Mouse (Mus musculus) heart, adult 2 months (tissue): ENCODE measurements around the gene Gfra1. TPM values are rescaled to one million over a fixed set of nuclear protein-coding genes. Genes with fewer than 3 reads are reported as not detected.

Experiments
- DNase-seq, 2 experiments: peaks; one replicate each; pipeline ENCODE4 v3.0.0; 2021
- H3K27ac ChIP-seq: fragments of 200-600 bp; 2 replicates; pipeline ENCODE4 v1.8.1; 2022
- H3K27me3 ChIP-seq: fragments of 200-500 bp; 2 replicates; pipeline ENCODE4 v1.6.1; 2012; ENCODE audit warnings: mild to moderate bottlenecking, low read length, inconsistent platforms, mixed read lengths; ENCODE audit not compliant: control insufficient read depth, insufficient read depth
- H3K36me3 ChIP-seq: fragments of 200-500 bp; 2 replicates; pipeline ENCODE4 v1.6.1; 2012; ENCODE audit warnings: low read length, inconsistent platforms; ENCODE audit not compliant: control insufficient read depth, insufficient read depth
- H3K4me1 ChIP-seq: fragments of 200-500 bp; 2 replicates; pipeline ENCODE4 v1.6.1; 2011; ENCODE audit warnings: low read length; ENCODE audit not compliant: control insufficient read depth, insufficient read depth
- H3K4me3 ChIP-seq: fragments of 200-600 bp; 2 replicates; pipeline ENCODE4 v1.8.1; 2022
- H3K79me2 ChIP-seq: fragments of 200-500 bp; replicated peaks from 2 replicates; pipeline ENCODE4 v1.6.1; 2012; ENCODE audit warnings: mild to moderate bottlenecking, inconsistent platforms, low read length, moderate library complexity, mixed read lengths; ENCODE audit not compliant: control insufficient read depth, insufficient read depth
- H3K9ac ChIP-seq: fragments of 200-500 bp; 2 replicates; pipeline ENCODE4 v1.6.1; 2012; ENCODE audit warnings: low read depth, mild to moderate bottlenecking, control low read depth, inconsistent platforms, low read length, mixed read lengths
- CTCF ChIP-seq: fragments of 200-600 bp; IDR thresholded peaks from 2 replicates; pipeline ENCODE4 v1.8.1; 2022; ENCODE audit warnings: antibody characterized with exemption, mild to moderate bottlenecking, moderate library complexity
- EP300 ChIP-seq: fragments of 200-500 bp; IDR thresholded peaks from 2 replicates; pipeline ENCODE4 v1.6.1; 2011; ENCODE audit warnings: low read depth, low read length, control low read depth; ENCODE audit not compliant: insufficient read depth
- POLR2A ChIP-seq: fragments of 200-500 bp; IDR thresholded peaks from 2 replicates; pipeline ENCODE4 v1.6.1; 2011; ENCODE audit warnings: mild to moderate bottlenecking, low read depth, low read length, control low read depth; ENCODE audit not compliant: insufficient read depth
- WGBS: fragments of 180-500 bp; shearing (Covaris S2); methylation state at CpG from one replicate; pipeline ENCODE4 v1.1.7; 2018; 5-methylcytosine and 5-hydroxymethylcytosine counted together
- intact Hi-C: fragments of 180-260 bp; cut with DNase I; formaldehyde crosslinking; loops from one replicate; pipeline ENCODE4 v1.15.1; 2025
- polyA plus RNA-seq: library from polyadenylated mRNA; depleted of rRNA; stranded (reverse); fragments of >200 nt; gene quantifications from 2 replicates; pipeline ENCODE4 v1.2.3, GENCODE M21; 2012
- total RNA-seq, 2 experiments: library from RNA; stranded (reverse); gene quantifications; 2 replicates each; pipeline ENCODE4 v1.2.3; 2021

Gfra1 gene
- total and polyA plus RNA-seq, 3 experiments: 2.3 to 5.4 (median 4.1) TPM

GRCm38 (mm10) chr19:58455061-58455495 lies 631 bp downstream of the Gfra1 start:
- Histone ChIP-seq H3K36me3 (no peaks in the 10 kb centered on the region), H3K4me1 (peaks cover 5% of the 10 kb centered on the region; the same call in 1 of the 2 replicates), H3K4me3 (peak overlapping the region; percentile 47), H3K79me2 (no peaks in the 10 kb centered on the region), H3K9ac (no peak overlapping the region), H3K27ac (no peak overlapping the region), H3K27me3 (peaks cover 9% of the 10 kb centered on the region)
- intact Hi-C loops: loop anchor here (10.0 kb wide), 2 partner anchors 140 to 340 kb away; no protein-coding TSS in a partner anchor
- no peak for TF ChIP-seq POLR2A
- TF ChIP-seq CTCF: no peak
- WGBS: under 1% methylated on average over 21 of the region's 21 CpGs
- peak; percentile 15 to 59 for DNase-seq

GRCm38 (mm10) chr19:58454261-58455060 lies 1.2 kb downstream of the Gfra1 start:
- intact Hi-C loops: loop anchor here (10.0 kb wide), 2 partner anchors 140 to 340 kb away; no protein-coding TSS in a partner anchor
- no peaks in the 10 kb centered on the region for H3K36me3 ChIP-seq
- no peak overlapping the region; the same call in 1 of the 2 replicates for H3K27ac ChIP-seq
- peaks cover 5% of the 10 kb centered on the region; the same call in 1 of the 2 replicates for H3K4me1 ChIP-seq
- WGBS: under 1% methylated on average over 61 of the region's 61 CpGs
- DNase-seq: peak; percentile 54 to 61
- H3K9ac ChIP-seq: 0 out of 2 replicates have a peak overlapping the region, but pooled peaks have one; percentile 17
- TF ChIP-seq CTCF (peak; percentile 31; the same call in 1 of the 2 replicates), POLR2A (no peak)
- H3K27me3 ChIP-seq: peaks cover 9% of the 10 kb centered on the region
- peak overlapping the region; percentile 47 for H3K4me3 ChIP-seq
- no peaks in the 10 kb centered on the region for H3K79me2 ChIP-seq

GRCm38 (mm10) chr19:58453581-58453980 lies 2.1 kb downstream of the Gfra1 start:
- no peaks in the 10 kb centered on the region for H3K79me2 ChIP-seq
- H3K27me3 ChIP-seq: peaks cover 9% of the 10 kb centered on the region
- peak overlapping the region; percentile 26; the same call in 1 of the 2 replicates for H3K9ac ChIP-seq
- WGBS: 1% methylated on average over 22 of the region's 22 CpGs
- DNase-seq: peak; percentile 47 to 53
- H3K4me1 ChIP-seq: peaks cover 5% of the 10 kb centered on the region; the same call in 1 of the 2 replicates
- no peaks in the 10 kb centered on the region for H3K36me3 ChIP-seq
- H3K27ac ChIP-seq: no peak overlapping the region
- intact Hi-C loops: loop anchor here (10.0 kb wide), 2 partner anchors 139 to 339 kb away; no protein-coding TSS in a partner anchor
- TF ChIP-seq POLR2A (no peak), EP300 (no peak), CTCF (no peak)
- peak overlapping the region; percentile 47 for H3K4me3 ChIP-seq

DNA sequence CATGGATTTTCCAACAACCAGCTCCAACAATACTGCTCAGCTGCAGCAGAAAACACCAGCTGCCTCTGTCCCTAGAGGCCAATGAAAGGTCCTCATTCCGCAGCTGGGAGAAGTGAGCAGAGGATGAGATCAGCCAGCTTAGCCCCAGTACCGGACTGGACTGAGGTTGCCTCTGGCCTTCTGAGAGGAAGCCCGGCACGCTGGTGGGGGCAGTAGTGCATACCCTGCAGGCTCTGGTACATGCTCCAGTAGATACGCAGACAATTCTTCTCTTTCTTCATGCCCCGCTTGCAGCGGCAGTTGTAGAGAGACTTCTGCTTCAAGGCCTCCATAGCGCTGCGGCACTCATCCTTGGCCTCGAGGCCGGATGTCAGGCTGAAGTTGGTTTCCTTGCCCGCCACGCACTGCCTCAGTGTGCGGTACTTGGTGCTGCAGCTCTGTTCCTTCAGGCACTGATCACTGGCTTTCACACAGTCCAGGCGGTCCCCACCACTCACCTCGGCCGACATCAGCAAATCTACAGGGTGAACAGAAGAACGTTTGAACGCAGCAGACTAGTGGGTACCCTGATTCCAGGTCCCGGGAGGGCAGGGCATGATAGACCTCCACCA lies 2.7 kb downstream of the Gfra1 start:
- Histone ChIP-seq H3K4me1 (peaks cover 5% of the 10 kb centered on the region; the same call in 1 of the 2 replicates), H3K9ac (no peak overlapping the region), H3K36me3 (no peaks in the 10 kb centered on the region), H3K79me2 (no peaks in the 10 kb centered on the region), H3K4me3 (peak overlapping the region; percentile 47), H3K27me3 (peaks cover 8% of the 10 kb centered on the region), H3K27ac (no peak overlapping the region)
- 12% methylated on average over 20 of the region's 20 CpGs for WGBS
- intact Hi-C loops: loop anchor here (10.0 kb wide), 2 partner anchors 138 to 338 kb away; no protein-coding TSS in a partner anchor
- TF ChIP-seq POLR2A (no peak), EP300 (no peak), CTCF (no peak)
- peak; percentile 40 to 44 for DNase-seq

DNA sequence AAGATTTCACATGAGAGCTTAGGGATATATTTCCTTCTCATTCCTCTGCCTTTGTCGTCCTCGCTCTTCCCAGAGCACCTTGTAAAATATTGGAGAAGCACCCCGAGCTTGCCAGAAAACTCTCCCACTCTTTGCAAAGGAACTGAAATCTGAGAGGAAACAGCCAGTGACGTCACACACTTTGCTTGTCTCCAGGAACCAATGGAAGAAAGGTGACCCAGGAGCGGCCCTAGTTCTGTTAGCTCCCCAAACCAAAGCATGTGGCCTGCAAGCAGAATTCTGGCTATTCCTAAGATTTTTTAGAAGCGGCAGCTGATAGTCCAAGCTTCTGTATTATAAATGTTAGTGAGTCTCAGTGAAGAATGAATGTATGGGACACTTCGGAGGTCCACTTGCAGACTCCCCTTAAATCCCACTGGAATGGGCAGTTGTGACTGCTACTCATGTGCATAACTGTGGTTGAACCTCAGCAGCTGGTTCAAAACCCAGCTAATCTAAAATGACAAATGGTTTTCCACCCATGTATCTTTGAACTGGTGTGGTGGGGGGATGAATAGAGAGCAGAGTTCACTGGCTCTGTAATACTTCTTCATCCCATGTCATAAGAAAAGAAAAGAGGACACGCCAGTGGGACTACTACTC lies 3.4 kb downstream of the Gfra1 start:
- TF ChIP-seq CTCF: no peak
- TF ChIP-seq EP300: no peak
- TF ChIP-seq POLR2A: no peak
- intact Hi-C loops: loop anchor here (10.0 kb wide), 2 partner anchors 137 to 337 kb away; no protein-coding TSS in a partner anchor
- H3K9ac ChIP-seq: no peak overlapping the region
- no peak for DNase-seq
- no peak overlapping the region for H3K27ac ChIP-seq
- 71% methylated on average over 8 of the region's 8 CpGs for WGBS
- no peaks in the 10 kb centered on the region for H3K36me3 ChIP-seq
- H3K4me1 ChIP-seq: peaks cover 5% of the 10 kb centered on the region; the same call in 1 of the 2 replicates
- no peaks in the 10 kb centered on the region for H3K79me2 ChIP-seq
- peaks cover 8% of the 10 kb centered on the region for H3K27me3 ChIP-seq
- H3K4me3 ChIP-seq: no peak overlapping the region
